9 mouse cellular contexts compared by ENCODE assay signal in the genomic region with DNA sequence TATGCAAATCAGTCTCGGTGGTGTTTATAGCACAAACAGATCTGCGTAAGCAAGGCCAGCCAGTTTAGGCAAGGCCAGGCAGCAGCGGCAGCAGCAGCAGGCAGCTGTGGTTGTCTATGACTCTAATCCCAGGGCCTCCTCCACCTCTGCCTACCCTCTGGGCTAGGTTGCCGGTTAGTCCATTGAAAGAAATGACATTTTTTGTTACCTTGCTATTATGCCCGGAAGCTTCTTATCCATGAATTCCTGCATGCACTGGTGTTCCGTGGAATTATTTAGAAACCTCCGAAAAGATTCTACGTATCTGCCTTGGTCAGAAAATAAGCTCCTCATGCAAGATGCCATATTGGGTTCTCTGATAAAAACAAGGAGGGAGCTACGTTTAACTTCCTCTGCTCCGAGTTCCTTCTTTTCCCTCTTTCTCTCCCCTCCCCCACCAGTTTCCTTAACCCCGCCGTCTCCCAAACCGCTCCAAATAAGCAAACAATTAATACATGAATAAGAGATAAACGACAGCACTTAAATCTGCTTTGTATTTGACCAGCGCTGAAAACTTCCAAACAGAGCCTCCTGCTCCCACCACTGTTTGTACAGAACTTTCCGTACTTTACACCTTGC. TPM values are rescaled to one million over a fixed set of nuclear protein-coding genes. Genes with fewer than 3 reads are reported as not detected.
DNase-seq lines count a peak whose midpoint lies in the region; ATAC-seq lines count a peak whose summit lies in the region.
"Had no signal": no experiment of that assay in that cellular context is flagged by ENCODE, and none has a peak within 500 bp of the region (broad histone marks: within the 10 kb centered on the region; RNA-seq: fewer than 3 reads in every experiment).

No protein-coding gene starts in this region.

- H3K9me3 ChIP-seq in hindbrain, embryonic 15.5 days, result no peaks in the 10 kb centered on the region

- peak; percentile 46 for DNase-seq in Muller cell, postnatal 12 days (ENCODE audit: inconsistent ontology term)
- DNase-seq in cerebellum, postnatal 36 days, result peak; percentile 10 to 16
- DNase-seq in gastrocnemius, adult 8-10 months (ENCODE audit: low spot score in 2 of 2), result peak; percentile 38 to 52
- DNase-seq in layer of hippocampus, postnatal 36 days, result peak; percentile 52 to 64
- peak; percentile 37 for DNase-seq in lung, postnatal 14 days
- peak; percentile 41 for DNase-seq in retina, embryonic 14.5 days (ENCODE audit: low spot score)

- peak overlapping the region; percentile 48 for H3K4me3 ChIP-seq in hindbrain, embryonic 15.5 days

- H3K36me3 ChIP-seq in hindbrain, embryonic 15.5 days, result no peaks in the 10 kb centered on the region

- peak overlapping the region; percentile 62 for H3K9ac ChIP-seq in hindbrain, embryonic 15.5 days

- ATAC-seq in hindbrain, embryonic 15.5 days (ENCODE audit: low FRiP score, low read depth), result peak; percentile 93
- no peak for ATAC-seq in erythroid progenitor cell, adult 5-6 weeks (replicated peaks; ENCODE audit: low FRiP score, poor library complexity, severe bottlenecking)
- ATAC-seq: Patski had no signal

- H3K4me1 ChIP-seq in hindbrain, embryonic 15.5 days (replicated peaks), result peaks cover 3% of the 10 kb centered on the region; the same call in 1 of the 2 replicates

- no peaks in the 10 kb centered on the region for H3K27me3 ChIP-seq in hindbrain, embryonic 15.5 days
- H3K27me3 ChIP-seq: Patski had no signal

- peak overlapping the region; percentile 83 for H3K27ac ChIP-seq in hindbrain, embryonic 15.5 days (replicated peaks)

- peak overlapping the region; percentile 58 for H3K4me2 ChIP-seq in hindbrain, embryonic 15.5 days

- 7% methylated on average over 16 of the region's 16 CpGs for WGBS in hindbrain, embryonic 15.5 days

RNA-seq across cellular contexts. Expression of a gene that starts 0.6 kb away (rescaled TPM):
- total RNA-seq in gastrocnemius, adult 8-10 months (2022), result 1 to 10 TPM; 4.6 to 8.6 (median 7.1) TPM
- 11.6 and 13.6 TPM in 2 replicates for polyA plus RNA-seq in hindbrain, embryonic 15.5 days (2015; fragmentation: Nextera tagmentation; extraction: Ambion mirVana)
- total RNA-seq in layer of hippocampus, postnatal 36 days (2021), result 10 to 100 TPM; 26.3 to 28.3 TPM
- total RNA-seq in erythroid progenitor cell, adult 5-6 weeks (2015; ENCODE audit: low replicate concordance), result 4.6 and 7.6 TPM in 2 replicates
- 2.1 and 3.3 TPM in 2 replicates for total RNA-seq in erythroid progenitor cell, adult 5-6 weeks (2017; ENCODE audit: low replicate concordance)

RNA-seq across cellular contexts. Expression of a gene that starts 47.8 kb away (rescaled TPM):
- total RNA-seq in gastrocnemius, adult 8-10 months (2022), result not detected
- polyA plus RNA-seq in hindbrain, embryonic 15.5 days (2015; fragmentation: Nextera tagmentation; extraction: Ambion mirVana), result not detected in 2 replicates
- not detected for total RNA-seq in layer of hippocampus, postnatal 36 days (2021)
- total RNA-seq in erythroid progenitor cell, adult 5-6 weeks (2015; ENCODE audit: low replicate concordance), result not detected in 2 replicates
- not detected in 2 replicates for total RNA-seq in erythroid progenitor cell, adult 5-6 weeks (2017; ENCODE audit: low replicate concordance)
